In the genomic region with DNA sequence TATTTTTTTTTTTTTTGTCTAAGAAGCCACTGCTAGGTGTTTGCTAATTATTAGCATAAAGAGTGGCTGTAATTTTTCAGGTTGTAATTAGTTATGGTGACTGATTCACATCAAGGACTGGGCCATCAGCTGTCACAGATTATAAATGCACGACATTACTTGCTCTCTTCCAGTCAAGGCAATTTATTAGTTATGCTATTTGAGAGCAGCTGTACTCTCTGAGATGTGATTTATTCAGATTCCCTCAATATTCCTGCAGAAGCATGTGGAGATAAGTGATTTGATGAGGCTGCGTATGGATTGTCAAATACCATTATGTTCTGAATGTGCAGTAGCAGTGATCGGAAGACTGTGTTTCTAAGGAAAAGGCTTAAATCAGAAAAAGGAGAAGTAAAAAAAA, we compare ENCODE assay signal across 22 mouse cellular contexts.
DNase-seq lines count a peak whose midpoint lies in the region; ATAC-seq and TF ChIP-seq lines count a peak whose summit lies in the region.
"Had no signal": no experiment of that assay in that cellular context is flagged by ENCODE, and none has a peak within 500 bp of the region (broad histone marks: within the 10 kb centered on the region; RNA-seq: fewer than 3 reads in every experiment).

No protein-coding gene starts in this region.

- H3K36me3 ChIP-seq in forebrain, embryonic 14.5 days (ENCODE audit: control insufficient read depth, insufficient read depth, low read length), result no peaks in the 10 kb centered on the region
- H3K36me3 ChIP-seq in forebrain, embryonic 10.5 days (replicated peaks), result no peaks in the 10 kb centered on the region
- no peaks in the 10 kb centered on the region for H3K36me3 ChIP-seq in hindbrain, embryonic 12.5 days
- H3K36me3 ChIP-seq in hindbrain, postnatal 0 days (ENCODE audit: insufficient read depth, low read length), result no peaks in the 10 kb centered on the region
- no peaks in the 10 kb centered on the region for H3K36me3 ChIP-seq in neural tube, embryonic 15.5 days
- no peaks in the 10 kb centered on the region for H3K36me3 ChIP-seq in thymus, adult 2 months (ENCODE audit: control insufficient read depth, insufficient read depth, low read length)
- H3K36me3 ChIP-seq: limb, embryonic 15.5 days; liver, embryonic 15.5 days had no signal

- H3K9ac ChIP-seq in forebrain, embryonic 14.5 days (ENCODE audit: low read length), result no peak overlapping the region
- H3K9ac ChIP-seq in hindbrain, embryonic 12.5 days, result no peak overlapping the region
- H3K9ac ChIP-seq in hindbrain, postnatal 0 days (replicated peaks; ENCODE audit: low read length), result no peak overlapping the region
- no peak overlapping the region for H3K9ac ChIP-seq in neural tube, embryonic 15.5 days (replicated peaks)
- H3K9ac ChIP-seq: forebrain, postnatal 0 days; limb, embryonic 15.5 days; liver, embryonic 15.5 days had no signal

- WGBS in forebrain, embryonic 14.5 days, result 76% methylated on average over 3 of the region's 3 CpGs
- 92% methylated on average over 3 of the region's 3 CpGs for WGBS in forebrain, embryonic 10.5 days
- WGBS in hindbrain, embryonic 12.5 days, result 62% methylated on average over 3 of the region's 3 CpGs
- WGBS in hindbrain, postnatal 0 days, result 55% methylated on average over 3 of the region's 3 CpGs
- 40% methylated on average over 3 of the region's 3 CpGs for WGBS in neural tube, embryonic 15.5 days
- WGBS in thymus, adult 2 months, result 92% methylated on average over 3 of the region's 3 CpGs

- peak; percentile 34 for DNase-seq in forebrain, embryonic 14.5 days (ENCODE audit: low spot score)
- DNase-seq in forebrain, embryonic 10.5 days (ENCODE audit: extremely low spot score, low spot score), result no peak
- DNase-seq in hindbrain, postnatal 0 days (ENCODE audit: low spot score), result peak; percentile 15
- no peak for DNase-seq in layer of hippocampus, adult 11-12 months (ENCODE audit: low spot score)
- no peak for DNase-seq in thymus, adult 2 months
- DNase-seq: adrenal gland, postnatal 14 days; cerebellum, adult 11 months; cerebellum, postnatal 14 days; embryo, embryonic 11 days; forebrain, postnatal 0 days; gastrocnemius, postnatal 36 days; kidney, adult 18-20 months; kidney, postnatal 10 days; layer of hippocampus, postnatal 36 days; spleen, adult 18-20 months; thymus, postnatal 4 days had no signal

- H3K27me3 ChIP-seq in forebrain, embryonic 14.5 days (replicated peaks; ENCODE audit: control insufficient read depth, insufficient read depth, low read length), result no peaks in the 10 kb centered on the region
- no peaks in the 10 kb centered on the region for H3K27me3 ChIP-seq in forebrain, embryonic 10.5 days (ENCODE audit: poor library complexity, severe bottlenecking)
- H3K27me3 ChIP-seq in hindbrain, embryonic 12.5 days, result no peaks in the 10 kb centered on the region
- no peaks in the 10 kb centered on the region for H3K27me3 ChIP-seq in hindbrain, postnatal 0 days (ENCODE audit: insufficient read depth, low read length)
- H3K27me3 ChIP-seq in neural tube, embryonic 15.5 days (replicated peaks), result no peaks in the 10 kb centered on the region
- H3K27me3 ChIP-seq in thymus, adult 2 months (ENCODE audit: control insufficient read depth, insufficient read depth, low read length), result no peaks in the 10 kb centered on the region
- H3K27me3 ChIP-seq: CH12.LX; limb, embryonic 15.5 days; liver, embryonic 15.5 days had no signal

- no peaks in the 10 kb centered on the region for H3K9me3 ChIP-seq in forebrain, embryonic 14.5 days (replicated peaks; ENCODE audit: control insufficient read depth, low read length)
- H3K9me3 ChIP-seq in forebrain, embryonic 10.5 days, result no peaks in the 10 kb centered on the region
- H3K9me3 ChIP-seq in hindbrain, embryonic 12.5 days (replicated peaks), result no peaks in the 10 kb centered on the region
- no peaks in the 10 kb centered on the region for H3K9me3 ChIP-seq in hindbrain, postnatal 0 days (ENCODE audit: low read length)
- no peaks in the 10 kb centered on the region for H3K9me3 ChIP-seq in neural tube, embryonic 15.5 days (replicated peaks)
- H3K9me3 ChIP-seq: limb, embryonic 15.5 days; liver, embryonic 15.5 days had no signal

- no peak overlapping the region for H3K27ac ChIP-seq in forebrain, embryonic 14.5 days (ENCODE audit: low read depth, low read length)
- no peak overlapping the region for H3K27ac ChIP-seq in forebrain, embryonic 10.5 days
- no peak overlapping the region for H3K27ac ChIP-seq in hindbrain, embryonic 12.5 days
- no peak overlapping the region for H3K27ac ChIP-seq in hindbrain, postnatal 0 days
- no peak overlapping the region for H3K27ac ChIP-seq in neural tube, embryonic 15.5 days (replicated peaks)
- H3K27ac ChIP-seq in thymus, adult 2 months (ENCODE audit: control insufficient read depth, insufficient read depth, low read length), result no peak overlapping the region
- H3K27ac ChIP-seq: layer of hippocampus, adult 2 months; limb, embryonic 15.5 days; liver, embryonic 15.5 days had no signal

- H3K4me2 ChIP-seq in forebrain, embryonic 14.5 days (ENCODE audit: low read length), result no peak overlapping the region
- no peak overlapping the region for H3K4me2 ChIP-seq in hindbrain, embryonic 12.5 days (replicated peaks)
- no peak overlapping the region for H3K4me2 ChIP-seq in hindbrain, postnatal 0 days (ENCODE audit: low read depth, low read length)
- H3K4me2 ChIP-seq in neural tube, embryonic 15.5 days, result no peak overlapping the region
- H3K4me2 ChIP-seq: limb, embryonic 15.5 days; liver, embryonic 15.5 days had no signal

- no peak overlapping the region for H3K4me3 ChIP-seq in forebrain, embryonic 14.5 days (ENCODE audit: low read depth, low read length)
- no peak overlapping the region for H3K4me3 ChIP-seq in forebrain, embryonic 10.5 days
- H3K4me3 ChIP-seq in hindbrain, embryonic 12.5 days, result no peak overlapping the region
- H3K4me3 ChIP-seq in hindbrain, postnatal 0 days (ENCODE audit: low read length), result no peak overlapping the region
- no peak overlapping the region for H3K4me3 ChIP-seq in neural tube, embryonic 15.5 days (replicated peaks)
- H3K4me3 ChIP-seq in thymus, adult 2 months (ENCODE audit: control insufficient read depth, insufficient read depth, low read length), result no peak overlapping the region
- H3K4me3 ChIP-seq: layer of hippocampus, adult 2 months; limb, embryonic 15.5 days; liver, embryonic 15.5 days had no signal

- no peak for TF ChIP-seq POLR2A in thymus, adult 2 months (IDR thresholded peaks at IDR 0.05; ENCODE audit: control insufficient read depth, extremely low read depth, insufficient read depth, low read length, poor library complexity)

- ATAC-seq in forebrain, embryonic 14.5 days, result no peak
- peak; percentile 89 for ATAC-seq in hindbrain, embryonic 12.5 days (ENCODE audit: low FRiP score)
- peak; percentile 32; the same call in 1 of the 2 replicates for ATAC-seq in hindbrain, postnatal 0 days
- 0 out of 2 replicates have a peak, but pooled peaks have one; percentile 41 for ATAC-seq in neural tube, embryonic 15.5 days (ENCODE audit: low FRiP score)
- ATAC-seq: forebrain, postnatal 0 days had no signal

- H3K4me1 ChIP-seq in forebrain, embryonic 14.5 days (ENCODE audit: control insufficient read depth, insufficient read depth, low read length), result no peaks in the 10 kb centered on the region
- H3K4me1 ChIP-seq in forebrain, embryonic 10.5 days, result no peaks in the 10 kb centered on the region
- no peaks in the 10 kb centered on the region for H3K4me1 ChIP-seq in hindbrain, embryonic 12.5 days
- no peaks in the 10 kb centered on the region for H3K4me1 ChIP-seq in hindbrain, postnatal 0 days (ENCODE audit: insufficient read depth, low read length)
- H3K4me1 ChIP-seq in neural tube, embryonic 15.5 days, result no peaks in the 10 kb centered on the region
- H3K4me1 ChIP-seq in thymus, adult 2 months (replicated peaks; ENCODE audit: control insufficient read depth, insufficient read depth, low read length), result no peaks in the 10 kb centered on the region
- H3K4me1 ChIP-seq: limb, embryonic 15.5 days; liver, embryonic 15.5 days had no signal

- no peak for TF ChIP-seq CTCF in hindbrain, postnatal 0 days (IDR thresholded peaks at IDR 0.05; ENCODE audit: low read depth)
- no peak for TF ChIP-seq CTCF in thymus, adult 2 months (IDR thresholded peaks at IDR 0.05; ENCODE audit: borderline replicate concordance, control insufficient read depth, extremely low read depth, insufficient read depth, low read length, poor library complexity)

Comparison
In these comparisons a context has a peak if more than half of its experiments do, and no peak if none do; other contexts are left out.
1. DNase-seq: peak in forebrain, embryonic 14.5 days (single experiment) and hindbrain, postnatal 0 days (single experiment); none in forebrain, embryonic 10.5 days (single experiment), layer of hippocampus, adult 11-12 months (single experiment) and thymus, adult 2 months (single experiment).